Mouse (Mus musculus) heart, postnatal 36 days (tissue): ENCODE measurements around the gene Atrn. TPM values are rescaled to one million over a fixed set of nuclear protein-coding genes. Genes with fewer than 3 reads are reported as not detected.
A peak's percentile ranks its signal among the peaks of the same experiment; 100 is the strongest.

Experiments
- DNase-seq, 2 experiments: peaks; one replicate each; pipeline ENCODE4 v3.0.0; 2021 to 2022
- intact Hi-C: fragments of 180-260 bp; cut with DNase I; formaldehyde crosslinking; loops from one replicate; pipeline ENCODE4 v1.15.1; 2025
- total RNA-seq, 2 experiments: library from RNA; stranded (reverse); gene quantifications; 2 replicates each; pipeline ENCODE4 v1.2.3; 2021

Gene Atrn
- 10 to 100 TPM; 23.9 to 27.0 TPM for total RNA-seq

GRCm38 (mm10) chr2:130905751-130906583 is at the start of gene Atrn, which contains the start of gene 4930402H24Rik:
Gene Atrn, plus strand, starts transcription at chr2:130906495.
Gene 4930402H24Rik, minus strand, starts transcription at chr2:130906406.
- DNase-seq, result peak; percentile 91 to 92
- intact Hi-C loops, result loop anchor here (2.0 kb wide), 2 partner anchors 45 to 67 kb away; no protein-coding TSS in a partner anchor

DNA sequence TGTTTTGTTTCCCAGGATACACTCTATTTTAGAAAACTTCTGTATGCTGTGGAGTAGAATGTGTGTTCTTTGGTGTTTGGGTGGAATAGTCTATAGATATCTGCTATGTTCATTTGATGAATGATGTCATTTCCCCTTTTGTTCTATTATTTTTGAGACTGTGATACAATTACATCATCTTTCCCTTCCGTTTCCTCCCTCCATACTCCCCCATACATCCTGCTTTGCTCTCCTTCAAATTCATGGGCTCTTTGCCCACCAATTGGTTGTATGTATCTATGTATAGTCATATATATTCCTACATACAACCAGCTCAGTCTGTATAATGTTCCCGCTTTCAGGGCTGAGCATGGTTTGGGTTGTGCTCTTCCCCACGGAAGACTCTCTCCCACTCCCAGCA is 44.2 kb upstream of the Atrn start:
- intact Hi-C loops, result no loop called here
- DNase-seq, result no peak

DNA sequence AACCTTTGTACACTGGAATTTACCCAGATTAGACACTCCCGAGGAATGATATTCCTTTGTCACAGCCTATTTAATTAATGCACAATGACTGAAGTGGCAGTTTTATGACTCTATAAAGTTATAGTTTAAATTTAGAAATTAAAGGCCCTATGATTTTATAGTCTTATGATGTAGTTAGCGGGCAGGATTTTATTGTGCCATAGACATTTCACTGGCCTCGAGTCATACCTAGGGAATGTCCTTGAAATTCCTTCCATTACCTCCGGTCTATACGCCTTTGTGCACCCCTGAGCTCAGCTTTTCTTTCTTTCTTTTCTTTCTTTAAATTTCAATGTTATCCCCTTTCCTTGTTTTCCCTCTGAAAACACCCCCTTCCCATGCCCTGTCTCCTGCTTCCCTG is 35.4 kb upstream of the Atrn start:
- DNase-seq, result no peak
- intact Hi-C loops, result no loop called here

DNA sequence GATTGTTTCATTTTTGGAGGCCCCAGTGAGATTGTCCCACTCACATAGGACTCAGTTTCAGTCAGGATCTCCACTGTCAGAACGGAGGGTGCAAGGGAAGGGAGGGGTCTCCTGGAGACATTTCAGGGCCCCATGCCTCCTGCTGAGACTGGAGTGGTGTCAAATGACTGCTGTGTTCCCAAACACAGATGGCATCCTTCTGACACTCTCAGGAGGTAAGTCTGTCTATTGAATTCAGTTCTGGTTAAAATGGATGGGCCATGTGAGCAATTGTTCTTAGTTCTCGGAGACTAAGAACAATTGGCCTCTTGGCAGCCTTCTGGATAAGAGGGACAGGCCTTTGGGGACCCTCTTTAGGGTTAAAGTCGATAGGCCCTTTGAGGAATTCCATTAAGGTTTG is 28.9 kb upstream of the Atrn start:
- no peak for DNase-seq
- intact Hi-C loops, result no loop called here

GRCm38 (mm10) chr2:130886983-130887382 is 19.3 kb upstream of the Atrn start:
- intact Hi-C loops, result no loop called here
- no peak for DNase-seq

GRCm38 (mm10) chr2:130887456-130887855 is 18.8 kb upstream of the Atrn start:
- DNase-seq, result no peak
- intact Hi-C loops, result no loop called here

DNA sequence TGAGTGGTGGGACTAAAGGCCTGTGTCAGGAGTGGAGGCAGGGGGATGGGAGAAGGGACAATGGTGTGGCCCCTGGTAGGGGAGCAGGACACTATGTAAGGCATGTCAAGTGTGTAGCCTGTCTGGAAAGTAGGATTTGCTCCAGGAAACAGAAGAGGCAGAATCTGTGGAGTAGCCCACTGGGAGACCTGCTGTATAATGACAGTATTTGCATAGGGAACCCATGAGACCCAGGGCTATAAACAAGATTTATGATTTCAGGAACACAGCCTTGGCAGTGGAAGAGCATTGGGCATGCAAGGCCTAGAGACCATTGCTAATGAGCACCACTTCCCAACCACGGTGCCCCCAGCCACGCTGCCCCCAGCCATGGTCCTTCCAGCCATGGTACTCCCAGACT is 9.4 kb upstream of the Atrn start:
- intact Hi-C loops, result no loop called here
- no peak for DNase-seq

DNA sequence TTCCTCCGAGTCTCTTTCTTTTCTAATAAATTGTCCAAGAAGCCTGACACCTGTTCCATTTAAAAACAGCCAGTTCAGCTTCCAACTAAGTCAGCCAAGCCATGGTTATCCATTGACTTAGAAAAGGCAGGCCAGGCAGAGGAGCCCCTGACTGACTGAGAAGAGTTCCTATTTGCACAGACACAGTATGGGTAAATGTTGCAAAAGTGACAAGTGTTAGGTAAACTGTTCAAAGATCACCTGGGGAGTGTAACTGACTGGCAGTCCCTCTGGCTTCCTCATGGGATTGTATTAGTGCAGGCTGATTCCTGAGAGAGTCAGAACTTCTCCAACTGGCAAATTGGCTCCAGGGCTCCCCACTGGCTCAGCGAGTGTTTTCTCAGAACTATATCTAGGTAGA is 8.4 kb upstream of the Atrn start:
- intact Hi-C loops, result no loop called here
- DNase-seq, result no peak

DNA sequence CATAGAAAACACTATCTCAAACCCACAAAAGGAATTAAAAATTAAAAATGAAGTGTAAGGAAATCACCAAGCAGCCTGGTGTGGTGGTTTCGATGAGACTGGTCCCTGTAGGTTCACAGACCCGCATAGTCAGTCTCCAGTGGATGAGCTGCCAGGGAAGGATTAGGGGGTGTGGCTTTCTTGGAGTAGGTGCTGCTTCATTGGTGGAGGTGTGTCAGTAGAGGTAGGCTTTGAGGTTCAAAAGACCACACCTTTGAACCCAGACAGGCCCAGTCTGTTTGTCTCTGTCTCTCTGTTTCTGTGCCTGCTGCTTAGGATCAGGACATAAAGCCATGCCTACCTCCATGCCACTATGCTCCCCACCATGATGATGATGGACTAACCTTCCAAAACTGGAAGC is 7.5 kb upstream of the Atrn start:
- DNase-seq, result no peak
- intact Hi-C loops, result no loop called here

GRCm38 (mm10) chr2:130906584-130907315 is 455 bp downstream of the Atrn start:
- intact Hi-C loops, result loop anchor here (2.0 kb wide), 2 partner anchors 44 to 68 kb away; no protein-coding TSS in a partner anchor
- DNase-seq, result peak in 1 of 2 experiments; percentile 21

GRCm38 (mm10) chr2:130911691-130912090 is 5.4 kb downstream of the Atrn start:
- intact Hi-C loops, result no loop called here
- DNase-seq, result no peak

DNA sequence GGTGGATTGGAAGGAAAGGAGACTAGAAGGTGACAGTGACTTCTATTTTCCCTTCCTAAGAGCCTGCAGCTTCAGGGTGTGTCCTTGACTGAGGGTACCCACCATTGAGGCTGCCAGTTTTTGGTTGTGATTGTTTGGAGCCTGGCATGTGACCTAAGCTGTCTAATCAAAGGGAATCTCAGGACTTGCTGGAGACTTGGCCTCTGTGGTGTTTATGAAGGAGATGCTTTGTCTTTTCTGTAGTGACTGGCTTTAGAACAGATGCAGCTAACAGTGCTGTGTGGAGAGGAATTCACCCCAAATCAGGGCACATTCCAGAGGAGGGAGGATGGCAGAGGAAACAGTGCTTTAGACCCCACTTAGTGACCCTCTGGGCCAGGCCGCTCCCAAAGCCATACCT is 8.6 kb downstream of the Atrn start:
- intact Hi-C loops, result no loop called here
- DNase-seq, result no peak

DNA sequence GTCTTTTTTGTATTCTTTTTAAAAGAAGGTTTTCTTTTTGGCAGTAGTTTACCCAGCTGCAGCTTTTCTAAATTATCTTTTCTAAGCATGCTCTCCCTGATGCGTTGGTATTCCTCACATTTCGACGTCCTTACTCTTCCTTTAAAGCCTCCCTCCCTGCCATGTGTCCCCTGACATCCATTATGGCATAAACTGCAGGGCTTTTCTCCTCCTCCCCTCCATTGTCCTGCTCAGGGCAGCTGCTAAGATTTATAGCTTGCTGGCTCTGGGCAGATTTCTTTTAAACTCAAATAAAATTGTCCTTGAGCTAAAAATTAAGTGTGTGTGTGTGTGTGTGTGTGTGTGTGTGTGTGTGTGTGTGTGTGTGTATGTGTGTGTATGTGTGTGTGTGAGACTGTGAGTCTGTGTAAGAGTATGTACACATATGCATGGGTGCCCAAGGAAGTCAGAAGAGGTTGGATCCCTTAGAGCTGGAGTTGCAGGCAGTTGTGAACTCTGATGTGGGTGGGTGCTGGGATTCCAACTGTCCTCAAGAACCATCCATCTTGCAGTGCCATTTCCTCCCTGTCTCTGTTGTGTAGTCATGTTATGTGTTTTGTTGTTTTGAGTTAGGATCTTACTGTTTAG is 10.3 kb downstream of the Atrn start:
- DNase-seq, result no peak
- intact Hi-C loops, result no loop called here

- intact Hi-C loops, result no loop called here
- DNase-seq, result no peak
These were observed 11.4 kb downstream of the Atrn start for GRCm38 (mm10) chr2:130917686-130918085.

- no peak for DNase-seq
- intact Hi-C loops, result no loop called here
These were observed 12.8 kb downstream of the Atrn start for GRCm38 (mm10) chr2:130919062-130919593.

DNA sequence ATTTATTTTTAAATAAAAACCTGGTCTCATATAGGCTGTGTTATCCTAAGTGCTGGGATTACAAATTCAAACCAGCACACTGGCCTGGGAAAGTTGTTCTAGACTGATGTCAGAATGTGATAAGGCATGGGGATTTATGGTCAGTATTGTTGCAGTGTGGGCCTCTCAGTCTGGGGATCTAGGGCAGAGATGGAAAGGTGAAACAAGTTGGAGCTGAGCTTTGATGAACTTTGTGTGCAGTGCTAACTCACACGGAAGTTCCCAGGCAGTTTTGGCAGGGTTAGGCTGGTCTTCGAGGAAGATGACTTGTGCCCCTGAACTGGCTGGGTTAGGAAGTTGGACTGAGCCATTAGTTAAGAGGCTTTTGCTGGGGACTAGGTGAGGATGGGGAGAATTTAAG is 18.7 kb downstream of the Atrn start:
- intact Hi-C loops, result no loop called here
- DNase-seq, result no peak

- intact Hi-C loops, result no loop called here
- no peak for DNase-seq
These were observed 21.7 kb downstream of the Atrn start for GRCm38 (mm10) chr2:130928031-130928430.

GRCm38 (mm10) chr2:130928530-130928929 is 22.2 kb downstream of the Atrn start:
- DNase-seq, result no peak
- intact Hi-C loops, result no loop called here

- intact Hi-C loops, result no loop called here
These were observed 23.7 kb downstream of the Atrn start for GRCm38 (mm10) chr2:130929994-130930393.

GRCm38 (mm10) chr2:130932865-130933264 is 26.6 kb downstream of the Atrn start:
- intact Hi-C loops, result no loop called here
- no peak for DNase-seq

More at GRCm38 (mm10) chr2:130929994-130930393, 23.7 kb downstream of the Atrn start:
- DNase-seq, result no peak

DNA sequence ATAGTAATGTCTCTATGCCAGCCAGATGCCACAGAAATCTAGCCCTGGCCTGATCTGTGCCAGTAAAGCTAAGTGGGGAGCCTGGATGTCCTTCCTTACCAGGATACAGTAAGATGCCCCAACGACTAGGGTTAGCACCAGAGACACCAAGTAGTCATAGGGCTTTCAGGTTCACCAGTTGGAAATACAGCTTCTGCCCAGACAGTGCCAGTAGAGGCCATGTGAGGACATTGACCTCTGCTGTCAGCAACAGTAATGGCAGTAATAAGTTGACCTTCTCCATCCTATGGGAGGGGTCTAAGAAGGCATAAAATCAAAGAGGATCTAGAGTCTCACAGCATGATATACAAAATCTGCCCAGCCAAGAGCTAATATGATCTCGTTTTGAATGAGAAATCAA is 43.5 kb downstream of the Atrn start:
- intact Hi-C loops, result loop anchor here (1.0 to 2.0 kb wide), 2 partner anchors 43 to 130 kb away; partner anchors contain the start of genes 4930402H24Rik and Atrn
- DNase-seq, result no peak
